Mouse (Mus musculus) frontal cortex, postnatal 10 days (tissue): ENCODE measurements around the gene Olfr1243.
"Not testable (repeated sequence)": the region's sequence is repeated elsewhere in the genome, so short reads cannot be mapped to it uniquely, and the experiment has no call there.

Experiments
- DNase-seq, 2 experiments: peaks; one replicate each; pipeline ENCODE4 v3.0.0; 2022; ENCODE audit warnings: low spot score in 2 of 2, mixed read lengths in 1 of 2

Olfr1243 gene

DNA sequence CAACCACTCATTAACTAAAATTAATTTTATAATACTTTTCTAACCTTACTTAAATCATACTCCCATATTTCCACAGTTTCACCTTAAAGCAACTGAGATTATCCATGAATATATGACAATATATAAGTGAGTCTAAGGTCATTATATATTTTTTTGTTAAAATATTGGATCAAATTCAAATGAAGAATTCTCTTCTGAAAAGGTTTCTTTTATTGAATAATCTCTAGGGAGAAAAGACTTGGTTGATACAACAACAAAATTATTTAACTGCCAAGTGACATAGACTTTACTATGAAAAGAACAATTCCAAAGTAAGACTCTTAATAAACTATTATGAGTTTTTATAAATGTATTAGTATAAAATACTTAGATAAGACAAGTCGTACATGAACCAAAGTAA, at the start of gene Olfr1243:
Gene Olfr1243, minus strand, starts transcription at position 101 of the 400 bp plus-strand sequence.
- no peak for DNase-seq

DNA sequence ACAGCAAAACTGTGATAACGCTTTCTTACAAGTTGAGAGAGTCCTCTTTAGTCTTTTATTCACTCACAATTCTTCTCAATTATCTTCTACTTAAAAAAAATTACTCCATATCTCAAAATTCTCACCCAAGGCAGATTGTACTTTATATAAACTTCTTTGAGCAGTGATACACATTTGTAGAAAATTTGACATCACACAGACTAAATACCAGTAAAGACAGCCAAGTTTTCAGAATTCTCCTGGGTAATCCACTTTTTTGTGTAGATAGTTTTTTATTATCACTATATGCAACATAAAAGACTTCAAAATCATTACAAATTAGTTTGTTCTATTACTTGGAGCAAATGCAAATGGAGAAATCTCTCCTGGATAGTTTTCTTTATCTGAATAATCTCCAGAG, 47.1 kb upstream of the Olfr1243 start, which contains the start of gene Olfr1245:
Gene Olfr1245, minus strand, starts transcription at position 101 of the 400 bp plus-strand sequence.
- no peak for DNase-seq

- not testable (repeated sequence) for DNase-seq
These were observed 31.4 kb upstream of the Olfr1243 start for GRCm38 (mm10) chr2:89562706-89563105.

GRCm38 (mm10) chr2:89544516-89544915, 13.2 kb upstream of the Olfr1243 start:
- no peak for DNase-seq

DNA sequence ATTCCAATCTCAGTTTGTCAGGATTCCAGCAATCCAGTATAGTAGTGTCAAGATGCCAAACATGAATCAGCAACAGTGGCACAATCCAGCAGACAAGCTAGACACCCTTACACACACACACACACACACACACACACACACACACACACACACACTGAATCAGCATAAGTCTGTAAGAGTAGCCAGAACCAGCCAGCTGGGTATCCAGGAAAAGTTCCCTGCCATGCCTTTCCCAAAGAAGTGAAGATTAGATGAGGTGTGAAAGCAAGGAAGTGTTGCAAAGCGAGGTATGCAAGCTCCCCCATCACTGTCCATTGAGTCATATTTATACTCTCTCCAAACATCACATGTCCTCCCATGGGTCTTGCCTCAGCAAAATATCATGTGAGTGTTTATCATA, 8.6 kb upstream of the Olfr1243 start:
- DNase-seq: no peak

- no peak for DNase-seq
These were observed 33.1 kb downstream of the Olfr1243 start, which contains the start of gene Olfr1242 for GRCm38 (mm10) chr2:89498235-89498634. Olfr1242 (minus strand) TSS chr2:89498335.

- DNase-seq: no peak
These were observed 44.3 kb downstream of the Olfr1243 start, which contains the start of gene Olfr1241 for GRCm38 (mm10) chr2:89487026-89487425. Olfr1241 (minus strand) TSS chr2:89487126.
